Mouse (Mus musculus) right cerebral cortex, adult 2 months (tissue): Measurements from ENCODE around the gene Lcn4.

Experiments used
- DNase-seq, 2 experiments: peaks; one replicate each; pipeline ENCODE4 v3.0.0; 2021 to 2022; ENCODE audit warnings: low spot score in 2 of 2

Lcn4 gene

GRCm38 (mm10) chr2:26671182-26671581 lies at the start of gene Lcn4:
TSS of gene Lcn4 (minus strand) at chr2:26671282.
- DNase-seq, result no peak

DNA sequence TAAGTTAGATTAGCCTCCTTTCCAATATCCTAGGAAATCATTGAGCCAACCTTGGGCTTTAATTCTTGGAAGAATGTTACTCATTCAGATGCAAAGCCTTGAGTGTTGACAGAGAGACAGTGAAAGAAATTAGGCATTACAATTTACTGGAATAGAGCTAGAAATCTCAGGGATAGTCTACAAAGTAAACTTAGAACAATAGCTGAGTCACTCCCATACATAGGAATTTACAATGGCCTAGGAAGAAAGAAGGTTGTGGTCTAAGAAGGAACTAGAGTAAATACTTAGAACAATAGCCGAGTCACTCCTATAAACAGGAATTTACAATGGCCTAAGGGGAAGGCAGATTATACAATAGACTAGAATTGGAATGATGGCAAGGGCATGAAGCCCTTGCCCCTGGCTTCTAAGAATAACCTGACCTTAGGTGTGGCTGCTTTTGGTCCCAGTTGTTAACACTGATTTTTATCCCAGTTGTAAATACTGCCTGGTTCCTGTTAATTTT lies 15.1 kb upstream of the Lcn4 start:
- no peak for DNase-seq

- no peak for DNase-seq
These were observed 2.3 kb downstream of the Lcn4 start for GRCm38 (mm10) chr2:26668746-26669145.

GRCm38 (mm10) chr2:26663551-26663950 lies 7.5 kb downstream of the Lcn4 start:
- peak; percentile 27 to 40 for DNase-seq

DNA sequence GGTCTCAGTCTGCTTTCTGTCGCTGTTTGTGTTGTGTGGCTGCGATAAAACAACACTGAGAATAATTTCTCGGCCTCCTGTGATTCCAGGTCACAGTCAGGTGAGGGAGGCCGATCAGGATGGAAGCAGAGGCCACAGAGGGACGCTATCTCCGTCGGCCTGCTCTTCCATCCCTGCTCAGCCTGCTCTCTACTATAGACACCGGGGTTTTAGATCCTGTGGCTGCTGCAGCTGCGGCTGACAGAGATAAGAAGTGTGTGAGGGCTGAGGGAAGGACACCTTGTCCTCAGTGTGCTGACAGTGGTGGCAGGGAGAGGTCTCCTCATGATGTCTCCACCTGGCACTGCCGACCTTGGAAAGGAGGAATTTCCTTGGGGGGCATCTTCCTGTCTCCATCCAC lies 8.0 kb downstream of the Lcn4 start:
- DNase-seq, result no peak

- DNase-seq, result no peak
These were observed 8.6 kb downstream of the Lcn4 start for GRCm38 (mm10) chr2:26662509-26662882.

DNA sequence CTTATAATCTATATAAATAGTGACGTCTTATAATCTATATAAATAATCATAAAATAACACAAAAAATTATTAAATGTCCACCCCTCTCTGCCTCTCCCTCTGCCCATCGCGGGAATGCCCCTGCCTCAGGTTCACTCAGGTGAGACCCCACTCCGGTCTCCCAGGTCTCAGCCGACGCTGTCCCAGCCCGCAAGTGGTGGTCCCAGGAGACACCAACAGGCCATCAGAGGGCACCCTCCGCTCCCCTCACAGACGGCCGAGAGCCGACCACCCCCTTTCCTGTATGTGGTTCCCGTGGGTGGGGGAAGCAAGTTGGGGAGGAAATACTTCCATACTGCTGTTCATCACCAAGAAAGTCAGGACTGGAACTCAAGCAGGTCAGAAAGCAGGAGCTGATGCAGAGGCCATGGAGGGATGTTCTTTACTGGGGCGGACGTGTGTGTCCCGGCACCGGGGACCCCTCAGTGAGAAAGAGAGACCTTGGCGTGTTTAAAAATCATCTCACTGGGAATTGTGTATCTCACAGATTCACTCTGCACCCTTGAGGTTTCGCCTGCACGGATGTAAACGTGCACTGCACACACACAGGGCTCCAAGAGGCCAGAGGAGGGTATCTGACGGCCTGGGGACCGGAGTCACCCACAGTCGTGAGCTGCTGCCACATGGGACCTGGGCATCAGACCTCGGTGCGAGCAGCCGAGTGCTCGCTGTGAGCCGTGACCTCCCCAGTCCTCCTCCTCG lies 9.1 kb downstream of the Lcn4 start:
- DNase-seq, result no peak

DNA sequence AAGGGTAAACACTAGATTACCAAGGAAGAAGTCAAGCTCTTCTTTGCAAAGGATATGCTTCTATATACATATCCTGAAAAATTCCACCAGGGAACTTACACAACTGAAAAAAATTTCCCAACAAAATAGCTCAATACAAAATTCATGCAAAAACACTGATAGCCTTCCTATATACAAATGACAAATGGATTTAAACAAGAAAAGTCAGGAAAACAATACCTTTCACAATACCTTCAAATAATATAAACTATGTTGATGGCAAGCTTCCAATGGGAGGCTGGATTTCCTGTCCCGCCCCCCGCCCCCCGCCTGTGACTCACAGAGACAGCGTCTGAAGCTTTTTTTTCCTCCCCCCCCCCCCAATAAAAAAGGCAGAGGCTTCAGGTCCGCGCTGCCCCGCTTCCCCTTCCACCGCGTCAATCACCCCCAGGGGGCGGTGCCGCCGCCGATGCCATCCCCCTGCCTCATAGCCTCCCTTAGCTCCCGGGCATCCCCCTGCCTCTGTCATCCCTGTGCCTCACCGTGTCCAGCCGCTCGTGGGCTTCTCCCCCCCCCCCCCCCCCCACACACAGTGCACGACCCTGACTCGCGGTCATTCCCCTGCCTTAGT lies 9.8 kb downstream of the Lcn4 start:
- no peak for DNase-seq

DNA sequence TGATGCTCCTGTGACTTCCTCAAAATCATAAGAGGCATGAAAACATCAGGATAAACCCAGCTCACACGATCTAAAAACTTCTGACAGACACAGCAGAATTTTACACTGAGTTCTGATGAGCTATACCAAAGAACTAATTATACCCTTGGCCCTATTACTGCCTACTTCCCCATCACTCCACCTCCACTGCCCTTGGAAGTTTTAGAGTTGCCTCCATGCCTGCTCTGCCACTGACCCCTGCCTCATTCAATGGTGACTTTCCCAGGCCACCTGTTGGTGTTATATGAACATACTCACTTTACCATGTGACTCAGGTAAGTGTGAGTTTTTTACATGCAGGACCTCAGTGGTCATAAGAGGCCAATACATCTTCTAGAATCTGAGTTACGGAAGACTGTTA lies 13.7 kb downstream of the Lcn4 start:
- no peak for DNase-seq

DNA sequence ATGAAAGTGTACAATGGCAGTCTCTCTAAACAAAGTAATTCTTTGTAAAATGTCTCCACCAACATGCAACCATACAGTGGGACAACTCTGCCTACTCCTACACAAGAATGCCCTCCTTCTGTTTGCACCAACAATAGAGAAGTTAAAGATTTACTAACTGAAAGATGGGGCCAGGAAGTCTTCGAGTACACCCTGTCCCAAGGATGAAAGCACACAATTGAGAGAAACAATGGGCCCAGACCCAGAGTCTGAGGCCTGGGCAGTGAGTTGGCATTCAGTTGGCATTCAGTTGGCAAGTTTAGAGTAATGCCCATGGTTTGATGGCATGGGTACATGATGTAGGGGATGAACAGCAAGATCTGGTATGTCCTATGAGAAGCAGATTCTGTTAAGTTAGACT lies 16.4 kb downstream of the Lcn4 start:
- DNase-seq, result no peak

GRCm38 (mm10) chr2:26646643-26647293 lies 24.3 kb downstream of the Lcn4 start:
- DNase-seq, result peak; percentile 64 to 69

GRCm38 (mm10) chr2:26643942-26644341 lies 27.1 kb downstream of the Lcn4 start:
- DNase-seq, result peak in 1 of 2 experiments; percentile 22

- DNase-seq, result no peak
These were observed 30.0 kb downstream of the Lcn4 start for GRCm38 (mm10) chr2:26641006-26641647.

DNA sequence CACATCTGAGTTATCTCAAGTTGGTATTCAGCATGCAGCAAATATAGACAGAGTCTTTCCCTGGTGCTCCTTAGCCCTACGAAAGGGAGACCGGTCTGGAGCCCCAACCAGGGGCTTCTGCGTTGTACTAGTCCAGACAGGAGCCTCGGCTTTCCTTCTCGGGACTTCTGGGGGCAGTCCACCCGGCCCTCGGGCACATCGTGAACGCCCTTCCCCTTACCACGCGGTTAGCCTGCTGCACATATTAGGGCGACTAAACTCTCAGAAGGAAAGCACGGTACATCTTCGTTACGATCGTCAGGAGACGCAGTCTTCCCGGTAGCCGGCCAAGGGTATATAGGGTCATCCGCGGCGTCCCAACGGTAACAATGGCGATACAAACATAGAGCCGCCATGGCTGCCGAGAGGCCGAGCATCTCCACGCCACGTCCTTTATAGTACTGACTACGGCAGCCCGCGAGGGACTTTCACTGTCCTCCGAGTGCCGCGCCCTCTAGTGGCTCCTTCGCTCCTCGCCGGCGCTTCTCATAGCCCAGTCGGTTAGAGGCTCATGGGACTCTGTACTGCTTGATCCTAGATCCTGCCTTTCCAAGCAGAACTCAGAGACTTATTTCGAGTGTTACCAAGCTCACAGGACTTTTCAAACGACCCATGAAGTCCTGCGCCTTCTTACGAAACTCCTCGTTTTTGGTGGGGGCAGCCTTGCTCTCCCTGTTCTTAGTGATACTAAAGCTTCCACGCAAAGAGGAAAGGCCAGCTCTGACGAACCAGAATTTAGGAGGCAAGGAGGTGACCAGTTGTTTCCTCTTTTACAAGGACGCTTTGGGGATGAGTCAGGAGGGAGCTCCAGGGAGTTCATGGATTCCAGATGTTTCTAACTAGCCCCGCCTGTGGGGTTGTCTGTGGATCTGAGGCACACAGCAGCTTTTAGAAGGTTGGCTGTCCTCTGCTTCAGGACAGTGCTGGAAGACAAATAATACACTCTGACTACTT lies 30.9 kb downstream of the Lcn4 start:
- peak; percentile 98 for DNase-seq

DNA sequence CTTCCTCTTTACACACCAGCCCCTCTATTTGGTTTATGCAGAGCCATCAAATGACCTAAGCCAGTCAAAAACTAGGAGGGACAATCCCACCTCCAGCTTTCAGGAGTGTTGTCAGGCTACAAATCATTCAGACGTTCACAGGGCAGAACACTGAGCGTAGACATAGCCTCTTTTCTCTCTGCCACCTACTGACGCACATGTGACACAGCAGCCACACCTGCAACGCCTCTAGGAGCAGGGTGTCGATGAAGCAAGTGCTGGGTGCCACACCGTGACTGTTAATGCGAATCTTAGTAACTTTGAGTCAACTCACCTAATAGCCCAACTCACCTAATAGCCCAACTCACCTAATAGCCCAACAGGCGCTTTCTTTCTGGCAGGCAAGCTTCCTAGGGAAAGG lies 32.0 kb downstream of the Lcn4 start:
- DNase-seq, result peak in 1 of 2 experiments; percentile 31

DNA sequence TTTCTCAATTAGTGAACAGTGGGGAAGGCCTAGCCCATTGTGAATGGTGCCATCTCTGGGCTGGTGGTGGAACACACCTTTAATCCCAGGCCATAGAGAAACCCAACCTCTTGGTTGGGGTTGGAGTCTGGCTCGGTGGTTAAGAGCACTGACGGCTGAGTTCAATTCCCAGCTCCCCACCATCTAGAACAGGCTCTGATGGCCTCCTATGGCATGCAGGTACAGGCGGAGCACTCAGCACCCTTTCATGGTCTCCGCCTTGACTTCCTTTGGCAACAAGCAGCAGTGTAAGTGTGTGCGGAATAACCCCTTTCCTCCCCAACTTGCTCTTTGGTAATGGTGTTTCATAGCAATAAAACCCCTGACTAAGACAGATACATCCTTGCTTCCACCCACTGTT lies 32.5 kb downstream of the Lcn4 start:
- DNase-seq, result no peak

GRCm38 (mm10) chr2:26638039-26638438 lies 33.0 kb downstream of the Lcn4 start:
- no peak for DNase-seq

DNA sequence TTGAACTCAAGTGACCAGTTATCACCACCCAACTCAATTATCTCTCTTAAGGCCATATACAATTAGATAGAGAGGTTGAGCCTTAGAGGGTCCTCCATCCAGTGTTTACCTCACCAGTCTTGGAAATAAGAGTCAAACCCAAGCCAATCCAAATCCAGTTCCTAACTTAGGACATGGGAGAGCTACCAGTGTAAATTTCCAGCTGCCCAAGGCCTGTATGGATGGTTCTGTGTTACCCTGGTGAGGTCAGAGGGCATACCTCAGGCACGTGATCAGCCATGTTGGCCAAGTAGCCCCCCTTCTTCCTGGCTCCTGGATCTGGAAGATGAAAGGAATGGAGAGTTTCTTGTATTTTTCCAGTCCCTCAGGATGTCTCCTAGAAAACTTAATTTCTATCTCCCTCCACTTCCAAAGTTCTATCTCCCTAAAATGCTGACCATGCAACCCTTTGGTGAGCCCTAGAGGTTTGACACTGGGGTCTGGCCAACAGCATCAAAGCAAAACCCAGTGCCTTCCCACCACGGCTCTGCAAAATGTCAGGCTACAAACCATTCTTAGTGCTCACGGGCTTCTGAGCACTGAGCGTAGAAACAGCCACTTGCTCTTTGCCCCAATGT lies 33.7 kb downstream of the Lcn4 start:
- DNase-seq, result no peak

GRCm38 (mm10) chr2:26636325-26636635 lies 34.8 kb downstream of the Lcn4 start:
- DNase-seq, result no peak

DNA sequence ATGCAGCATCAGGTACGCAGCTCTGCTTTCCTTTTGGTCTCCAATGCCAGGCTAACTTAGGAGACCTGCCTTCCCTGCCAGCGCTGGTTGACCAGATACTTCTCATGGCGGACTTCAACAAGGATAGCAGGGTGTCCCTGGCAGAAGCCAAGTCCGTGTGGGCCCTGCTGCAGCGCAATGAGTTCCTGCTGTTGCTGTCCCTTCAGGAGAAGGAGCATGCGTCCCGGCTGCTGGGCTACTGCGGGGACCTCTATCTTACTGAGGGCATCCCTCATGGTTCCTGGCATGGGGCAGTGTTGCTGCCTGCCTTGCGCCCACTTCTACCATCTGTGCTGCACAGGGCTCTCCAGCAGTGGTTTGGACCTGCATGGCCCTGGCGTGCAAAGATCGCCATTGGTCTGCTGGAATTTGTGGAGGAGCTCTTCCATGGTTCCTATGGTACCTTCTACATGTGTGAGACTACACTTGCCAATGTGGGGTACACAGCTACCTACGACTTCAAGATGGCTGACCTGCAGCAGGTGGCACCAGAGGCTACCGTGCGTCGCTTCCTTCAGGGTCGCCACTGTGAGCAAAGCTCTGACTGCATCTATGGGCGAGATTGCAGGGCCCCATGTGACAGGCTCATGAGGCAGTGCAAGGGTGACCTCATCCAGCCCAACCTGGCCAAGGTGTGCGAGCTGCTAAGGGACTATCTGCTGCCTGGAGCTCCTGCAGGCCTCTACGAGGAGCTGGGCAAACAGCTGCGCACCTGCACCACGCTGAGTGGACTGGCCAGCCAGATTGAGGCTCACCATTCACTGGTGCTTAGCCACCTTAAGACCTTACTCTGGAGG lies 35.4 kb downstream of the Lcn4 start:
- DNase-seq, result no peak
